Mouse (Mus musculus) liver, adult 2 months (tissue): Measurements from ENCODE around the gene Vmn2r118.

Experiments used
- CTCF ChIP-seq: fragments of 200-500 bp; IDR thresholded peaks from 2 replicates; pipeline ENCODE4 v1.5.1; 2011; ENCODE audit warnings: low read depth, low read length, control low read depth
- POLR2A ChIP-seq: fragments of 200-500 bp; IDR thresholded peaks from 2 replicates; pipeline ENCODE4 v1.6.1; 2011; ENCODE audit warnings: low read length, control low read depth; ENCODE audit not compliant: insufficient read depth; ENCODE audit errors: extremely low read depth

DNA sequence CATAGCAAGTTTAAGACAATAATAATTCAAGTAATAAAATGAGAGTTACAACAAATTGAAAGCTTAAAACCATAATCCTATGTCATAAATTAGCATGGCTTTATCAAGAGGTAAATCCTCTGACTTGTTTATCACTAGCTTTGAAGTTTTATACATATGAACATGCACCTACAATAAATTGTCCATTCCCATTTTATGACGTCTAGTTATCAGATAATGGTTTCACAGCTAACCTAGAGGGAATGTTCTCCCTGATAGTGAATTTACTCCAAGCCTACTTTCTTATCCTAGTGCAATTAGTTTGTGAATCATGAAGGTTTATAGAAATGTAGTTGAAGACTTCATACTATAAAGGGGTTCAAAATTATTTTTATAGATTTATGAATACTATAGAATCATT is 34.2 kb downstream of the Vmn2r118 start:
- TF ChIP-seq POLR2A (no peak), CTCF (no peak)
